Mouse (Mus musculus) cerebellum, adult 9-10 months (tissue): Measurements from ENCODE around the gene Gfpt1.
"Not testable (repeated sequence)": the region's sequence is repeated elsewhere in the genome, so short reads cannot be mapped to it uniquely, and the experiment has no call there.

Source experiments
- DNase-seq: peaks from one replicate; pipeline ENCODE4 v3.0.0; 2022

Gene Gfpt1

DNA sequence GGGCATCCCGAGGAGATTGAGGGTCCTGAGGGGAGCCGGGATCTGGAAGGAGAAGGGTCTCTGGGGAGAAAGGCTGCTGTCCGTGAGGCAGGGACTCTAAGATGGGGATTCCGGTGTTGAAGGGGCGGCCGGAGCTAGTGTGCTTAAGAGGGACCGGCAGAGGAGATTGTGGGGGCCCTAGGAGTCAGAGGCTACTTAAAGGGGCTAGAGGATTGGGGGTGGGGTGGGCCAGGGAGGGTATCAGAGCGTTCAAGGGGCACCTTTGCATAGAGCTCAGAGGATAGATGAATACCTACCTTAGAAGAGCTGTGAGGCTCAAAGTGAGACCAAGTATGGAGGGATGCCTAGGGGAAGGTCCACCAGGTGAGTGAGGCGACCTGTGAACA lies 478 bp downstream of the Gfpt1 start:
- DNase-seq = no peak

- no peak for DNase-seq
These were observed 2.2 kb downstream of the Gfpt1 start for GRCm38 (mm10) chr6:87044895-87045294.

DNA sequence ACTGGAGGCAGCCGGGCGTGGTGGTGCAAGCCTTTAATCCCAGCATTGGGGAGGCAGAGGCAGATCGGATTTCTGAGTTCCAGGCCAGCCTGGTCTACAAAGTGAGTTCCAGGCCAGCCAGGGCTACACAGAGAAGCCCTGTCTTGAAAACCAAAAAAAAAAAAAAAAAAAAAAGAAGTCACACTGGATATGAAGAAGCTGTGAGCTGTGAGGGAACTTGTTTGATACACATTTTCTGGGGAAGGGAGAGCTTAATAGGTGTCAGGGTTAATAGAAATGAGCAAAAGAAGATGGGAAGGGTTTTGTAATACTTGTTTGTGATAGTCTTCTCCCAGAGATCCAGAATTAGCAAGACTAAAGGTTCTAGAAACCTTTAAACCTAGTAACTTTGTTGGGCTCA lies 2.9 kb downstream of the Gfpt1 start:
- no peak for DNase-seq

DNA sequence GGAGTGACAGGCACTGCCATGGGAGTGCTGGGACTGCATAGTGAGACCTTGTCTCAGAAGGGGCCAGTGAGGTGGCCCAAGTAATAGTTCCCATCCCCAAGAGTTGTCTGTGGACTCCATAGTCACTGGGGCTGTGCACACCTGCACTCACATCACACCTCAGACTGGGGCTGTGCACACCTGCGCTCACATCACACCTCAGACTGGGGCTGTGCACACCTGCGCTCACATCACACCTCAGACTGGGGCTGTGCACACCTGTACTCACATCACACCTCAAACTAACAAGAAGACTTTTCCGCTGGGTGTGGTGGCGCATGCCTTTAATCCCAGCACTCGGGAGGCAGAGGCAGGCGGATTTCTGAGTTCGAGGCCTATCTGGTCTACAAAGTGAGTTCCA lies 6.1 kb downstream of the Gfpt1 start:
- not testable (repeated sequence) for DNase-seq

GRCm38 (mm10) chr6:87051886-87052425 lies 9.3 kb downstream of the Gfpt1 start:
- DNase-seq = no peak

DNA sequence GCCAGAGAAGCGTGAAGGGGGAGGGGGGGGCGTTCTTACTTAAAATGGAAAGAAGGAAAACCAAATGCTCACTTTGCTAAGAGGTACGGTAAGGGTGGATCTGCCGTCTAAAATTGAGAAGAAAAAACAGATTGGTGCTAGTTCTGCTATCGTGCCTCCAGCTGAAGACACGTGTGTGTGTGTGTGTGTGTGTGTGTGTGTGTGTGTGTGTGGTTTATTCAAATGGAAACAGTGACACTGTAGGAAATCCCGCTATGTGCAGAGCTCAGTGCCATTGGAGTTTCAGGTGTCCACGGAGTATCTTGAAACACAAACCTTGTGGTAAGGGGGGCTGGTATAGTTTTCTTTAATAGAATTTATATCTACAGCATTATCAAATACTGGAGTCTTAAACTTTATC lies 11.5 kb downstream of the Gfpt1 start:
- DNase-seq = no peak

DNA sequence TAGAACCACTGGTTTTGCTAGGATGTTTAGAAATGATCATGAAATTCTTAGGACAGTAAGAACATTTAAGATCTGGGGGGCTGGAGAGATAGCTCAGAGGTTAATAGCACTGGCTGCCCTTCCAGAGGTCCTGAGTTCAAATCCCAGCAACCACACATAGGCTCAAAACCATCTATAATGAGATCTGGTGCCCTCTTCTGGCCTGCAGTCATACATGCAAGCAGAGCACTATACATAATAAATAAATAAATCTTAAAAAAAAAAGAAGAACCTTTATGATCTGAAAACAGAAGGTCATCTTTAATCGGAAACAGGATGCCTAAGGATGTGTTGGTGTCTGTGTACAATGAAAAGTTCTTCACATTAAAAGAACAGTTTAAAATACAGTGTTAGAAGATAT lies 17.1 kb downstream of the Gfpt1 start:
- DNase-seq = no peak

- DNase-seq = no peak
These were observed 20.9 kb downstream of the Gfpt1 start for GRCm38 (mm10) chr6:87063586-87063985.

- DNase-seq = no peak
These were observed 25.6 kb downstream of the Gfpt1 start for GRCm38 (mm10) chr6:87068209-87068608.

DNA sequence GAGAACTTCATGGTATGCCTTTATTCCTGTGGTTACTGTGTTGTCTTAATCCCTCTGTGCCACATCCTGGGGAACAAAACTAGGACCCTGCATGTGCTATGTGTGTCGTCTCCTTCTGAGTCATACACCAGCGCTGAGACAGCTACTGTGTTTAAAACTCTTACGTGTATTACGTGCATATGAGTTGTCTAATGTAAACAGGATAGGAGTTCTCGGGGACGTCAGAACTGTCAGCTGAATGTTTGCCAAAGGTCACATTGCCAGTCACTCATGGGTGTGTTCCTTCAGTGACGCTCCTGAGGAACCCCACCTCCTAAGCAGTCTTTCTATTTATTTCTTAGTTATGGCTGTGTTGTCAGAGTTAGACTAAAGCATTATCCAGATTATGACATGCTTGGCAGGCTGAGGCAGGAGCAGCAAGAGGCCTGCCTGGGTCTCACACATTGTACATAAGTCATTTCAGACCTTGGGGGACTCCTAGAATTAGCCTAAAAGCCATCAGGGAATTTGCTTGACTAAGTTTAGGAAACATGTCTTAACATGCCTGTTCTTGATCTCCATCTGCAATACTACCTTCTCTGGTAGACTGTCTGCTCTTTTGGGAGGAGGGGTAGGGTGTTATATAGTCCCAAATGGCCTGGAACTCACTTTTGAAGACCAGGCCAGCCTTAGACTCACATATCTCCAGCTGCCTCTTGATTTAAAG lies 26.7 kb downstream of the Gfpt1 start:
- no peak for DNase-seq

GRCm38 (mm10) chr6:87070641-87071040 lies 28.0 kb downstream of the Gfpt1 start:
- DNase-seq = no peak

DNA sequence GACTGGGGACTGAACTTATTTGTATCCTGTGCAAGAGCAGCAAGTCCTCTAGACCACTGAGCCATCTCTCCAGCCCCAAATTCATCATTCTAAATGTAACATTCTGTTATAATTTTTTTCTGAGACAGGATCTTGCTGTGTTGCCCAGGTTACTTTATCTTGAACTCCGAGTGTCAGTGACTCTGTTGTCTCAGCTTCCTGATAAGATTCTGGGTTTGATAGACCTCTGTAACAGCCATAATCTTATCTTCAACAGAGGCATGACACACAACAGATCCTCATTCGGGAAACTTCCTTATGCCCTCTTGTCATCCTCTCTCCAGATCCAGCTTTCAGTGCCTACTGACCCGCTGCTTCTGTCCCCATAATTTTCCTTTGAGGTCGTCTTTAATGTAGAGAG lies 30.1 kb downstream of the Gfpt1 start:
- no peak for DNase-seq

GRCm38 (mm10) chr6:87075092-87075685 lies 32.5 kb downstream of the Gfpt1 start:
- DNase-seq = no peak

DNA sequence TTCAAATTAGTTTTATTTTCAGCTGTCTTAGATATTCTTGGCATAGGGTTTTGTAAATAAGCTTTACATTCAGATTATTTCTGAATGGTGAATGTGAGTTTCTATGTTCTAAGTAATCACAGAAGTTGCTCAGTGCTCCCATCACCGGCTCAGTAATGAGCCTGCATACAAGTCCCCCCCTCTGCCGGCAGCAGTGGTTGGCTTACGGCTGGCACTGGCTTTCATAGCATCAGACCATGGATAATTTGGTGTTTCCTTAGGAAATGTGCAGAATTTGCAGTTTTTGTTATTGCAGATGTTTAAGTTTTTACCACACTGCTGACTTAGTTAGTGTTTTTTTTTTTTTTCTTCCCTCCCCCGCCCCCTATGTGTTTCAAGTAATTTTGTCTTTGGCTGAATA lies 36.8 kb downstream of the Gfpt1 start:
- DNase-seq = no peak

- no peak for DNase-seq
These were observed 42.4 kb downstream of the Gfpt1 start for GRCm38 (mm10) chr6:87085026-87085425.

DNA sequence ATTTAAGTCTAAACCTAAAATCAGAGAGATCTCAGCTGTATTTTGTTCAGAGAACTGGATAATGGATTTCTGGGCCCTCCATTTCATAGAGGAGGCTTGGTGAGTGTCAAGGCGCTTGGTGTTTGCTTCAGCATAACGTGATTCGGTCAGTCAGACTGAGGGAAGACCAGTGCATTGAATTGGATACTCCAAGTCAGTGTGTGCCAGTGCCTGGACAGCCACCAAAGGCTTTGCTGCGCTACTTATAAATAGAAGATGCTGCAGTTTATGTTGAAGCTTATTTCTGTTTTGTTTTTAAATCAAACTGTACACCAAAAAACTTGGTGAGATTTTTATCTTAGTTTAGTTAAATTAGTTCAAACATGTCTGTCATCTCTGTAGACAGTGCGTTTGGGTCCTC lies 45.7 kb downstream of the Gfpt1 start:
- DNase-seq = no peak

GRCm38 (mm10) chr6:87090877-87091276 lies 48.2 kb downstream of the Gfpt1 start:
- no peak for DNase-seq

DNA sequence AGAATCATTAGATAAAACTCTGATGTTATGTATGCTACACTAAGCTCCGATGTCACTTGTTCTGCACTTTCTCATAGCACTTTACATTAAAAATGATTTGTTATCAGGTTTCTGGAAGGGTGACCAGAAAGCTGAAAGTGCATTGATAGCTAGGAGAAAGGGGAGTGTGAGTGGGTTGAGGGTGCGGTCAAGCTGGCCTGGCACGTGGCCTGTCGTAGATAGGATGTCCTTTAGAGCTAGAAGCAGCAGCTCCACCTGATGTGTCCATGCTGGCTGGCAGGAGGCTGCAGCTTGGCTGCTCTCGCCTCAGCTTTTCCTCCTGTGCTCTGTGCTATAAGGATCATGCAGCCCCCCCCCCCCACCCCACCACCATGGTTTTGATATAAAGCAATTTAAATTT lies 49.8 kb downstream of the Gfpt1 start:
- DNase-seq = no peak

DNA sequence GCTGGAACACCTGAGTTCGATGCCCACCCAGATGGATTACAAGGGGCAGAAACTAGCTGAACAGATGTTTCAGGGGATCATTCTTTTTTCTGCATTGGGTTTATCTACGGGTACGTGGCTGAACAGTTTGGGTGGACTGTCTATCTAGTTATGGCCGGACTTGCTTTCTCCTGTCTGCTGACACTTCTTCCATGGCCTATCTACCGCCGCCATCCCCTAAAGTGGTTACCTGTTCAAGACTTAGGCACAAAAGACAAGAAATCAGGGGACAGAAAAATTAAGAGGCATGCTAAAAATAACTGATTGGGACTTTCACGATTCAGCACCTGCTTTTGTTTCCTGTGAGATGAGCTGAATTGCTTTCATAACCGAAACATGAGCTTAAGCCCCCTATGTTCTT lies 51.0 kb downstream of the Gfpt1 start:
- not testable (repeated sequence) for DNase-seq

- DNase-seq = no peak
These were observed 56.6 kb downstream of the Gfpt1 start for GRCm38 (mm10) chr6:87099261-87099660.

GRCm38 (mm10) chr6:87099671-87100296 lies 57.1 kb downstream of the Gfpt1 start:
- DNase-seq = no peak

DNA sequence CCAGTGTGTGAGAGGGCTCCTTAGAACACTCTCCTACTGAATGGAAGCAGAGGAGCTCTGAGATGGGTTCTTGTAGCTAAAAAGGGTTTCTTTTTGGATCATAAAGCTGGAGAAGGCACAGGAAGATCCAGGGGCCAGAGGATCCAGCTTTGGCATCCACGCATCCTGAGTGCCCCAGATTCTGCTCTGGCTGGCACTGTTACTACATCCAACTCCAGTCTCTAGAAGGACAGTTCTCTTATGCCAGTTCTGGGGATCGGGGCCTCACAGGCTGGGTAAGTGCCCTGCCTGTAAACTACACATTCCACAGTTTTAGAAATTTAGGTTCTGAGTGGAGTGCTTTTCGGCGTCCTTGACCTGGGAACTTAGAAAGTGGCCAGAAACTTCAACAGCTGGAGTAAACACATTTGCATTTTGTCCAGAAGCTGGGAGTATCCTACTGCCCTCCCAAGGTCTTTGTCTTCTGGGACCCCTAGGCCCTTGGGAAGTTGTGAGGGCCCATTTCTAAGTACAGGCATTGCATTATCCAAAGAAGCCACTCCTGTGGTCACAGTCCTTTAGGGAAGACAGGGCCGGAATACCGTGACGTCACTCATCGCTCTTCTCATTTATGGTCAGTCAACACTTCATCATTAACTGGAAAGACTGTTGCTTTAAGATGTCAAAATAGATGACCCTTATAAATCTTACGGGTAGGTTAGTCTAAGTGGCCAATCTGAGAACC lies 57.8 kb downstream of the Gfpt1 start:
- DNase-seq = peak; percentile 9

GRCm38 (mm10) chr6:87101281-87101954 lies 58.8 kb downstream of the Gfpt1 start:
- peak; percentile 78 for DNase-seq
